Mouse (Mus musculus): Measurements from ENCODE around the gene Esp6. TPM values are rescaled to one million over a fixed set of nuclear protein-coding genes. Genes with fewer than 3 reads are reported as not detected.

Gene Esp6
- not detected in 2 replicates for polyA plus RNA-seq (2012; rRNA removed)

DNA sequence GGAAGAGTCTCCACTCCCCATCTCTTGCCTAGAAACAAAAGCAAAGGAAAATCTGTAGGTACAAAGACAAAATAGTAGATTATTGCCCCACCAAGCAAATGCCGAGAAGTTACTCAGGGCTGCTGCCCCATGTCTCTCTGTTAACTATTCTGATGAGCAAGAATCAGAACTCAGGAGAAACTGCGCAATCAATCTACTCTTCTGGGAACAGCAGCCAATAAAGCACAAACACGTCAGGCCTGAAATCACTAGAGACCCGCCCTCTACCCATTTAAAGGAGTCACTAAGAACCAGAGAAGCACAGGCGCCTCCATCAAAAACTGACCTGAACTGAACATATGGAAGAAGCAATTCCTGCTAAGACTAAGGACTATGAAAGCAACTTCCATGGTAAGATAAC lies at the start of gene Esp6:
Gene Esp6, plus strand, starts transcription at position 301 of the 400 bp plus-strand sequence.

DNA sequence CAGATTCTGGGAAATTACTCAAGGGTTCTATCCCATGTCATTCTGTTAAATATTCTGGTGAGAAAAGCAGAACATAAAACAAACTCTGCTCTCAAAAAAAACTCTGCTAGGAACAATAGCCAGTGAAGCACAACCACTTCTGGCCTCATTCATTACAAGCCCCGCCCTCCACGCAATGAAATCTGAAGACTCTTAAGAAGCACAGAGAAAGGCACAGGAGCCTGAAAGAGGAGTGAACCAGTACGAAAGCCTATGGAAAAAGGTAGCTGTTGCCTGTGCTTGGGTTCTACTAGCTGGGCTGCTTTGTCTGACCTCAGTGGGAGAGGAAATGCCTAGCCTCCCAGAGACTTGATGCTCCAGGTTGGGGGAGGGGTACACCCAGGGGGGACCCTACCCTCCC lies 41.5 kb upstream of the Esp6 start, which contains the start of gene Esp8:
Gene Esp8, plus strand, starts transcription at position 205 of the 400 bp plus-strand sequence.

DNA sequence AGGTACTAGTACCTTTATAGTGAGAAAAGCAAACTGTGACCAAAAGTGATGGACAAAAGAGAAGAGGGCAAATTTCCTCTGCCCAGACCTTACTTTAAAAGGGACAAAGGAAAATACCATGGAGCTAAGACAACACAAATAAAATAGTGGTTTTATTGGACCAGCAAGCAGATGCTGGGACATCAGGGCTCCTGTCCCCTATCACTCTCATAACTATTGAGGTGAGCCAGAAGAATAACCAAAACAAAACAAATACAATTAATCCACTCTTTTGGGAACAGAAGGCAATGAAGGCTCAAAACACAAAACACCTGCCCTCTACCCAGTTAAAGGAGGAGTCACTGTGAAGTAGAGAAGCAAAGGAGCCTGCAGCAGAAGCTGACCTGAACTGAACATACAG lies 37.0 kb downstream of the Esp6 start, which contains the start of gene Esp4:
Gene Esp4, plus strand, starts transcription at position 301 of the 400 bp plus-strand sequence.

Other genes with a start within 250 kb of the Esp6 start
- gene Crisp1, start 242.3 kb upstream of the Esp6 start, polyA plus RNA-seq (2012; rRNA removed) = 0.05 TPM in 1 of 2 replicates, not detected in the other
- not detected in 2 replicates for gene Esp8, start 41.5 kb upstream of the Esp6 start, polyA plus RNA-seq (2012; rRNA removed)
- not detected in 2 replicates for gene Esp4, start 37.1 kb downstream of the Esp6 start, polyA plus RNA-seq (2012; rRNA removed)
- gene Esp3, start 70.6 kb downstream of the Esp6 start, polyA plus RNA-seq (2012; rRNA removed) = not detected in 2 replicates
- not detected in 2 replicates for gene Esp1, start 165.6 kb downstream of the Esp6 start, polyA plus RNA-seq (2012; rRNA removed)
- gene Crisp2, start 245.5 kb downstream of the Esp6 start, polyA plus RNA-seq (2012; rRNA removed) = 0.09 TPM in 1 of 2 replicates, not detected in the other
- 0.07 TPM in 1 of 2 replicates, not detected in the other for gene Rhag, start 249.6 kb downstream of the Esp6 start, polyA plus RNA-seq (2012; rRNA removed)

Measured in central nervous system, embryonic 18 days (tissue).